In genomic region chr16:24915470-24915869, GRCm38 (mm10) we compare ENCODE assay signal across 34 mouse cellular contexts.
"Had no signal": no experiment of that assay in that cellular context is flagged by ENCODE, and none has a peak within 500 bp of the region (broad histone marks: within the 10 kb centered on the region; RNA-seq: fewer than 3 reads in every experiment).

No protein-coding gene starts in this region.

- H3K4me2 ChIP-seq: heart, embryonic 11.5 days; heart, embryonic 12.5 days; heart, embryonic 13.5 days; heart, embryonic 15.5 days; hindbrain, embryonic 12.5 days; hindbrain, embryonic 13.5 days; hindbrain, embryonic 14.5 days; hindbrain, embryonic 15.5 days; intestine, embryonic 15.5 days; kidney, embryonic 15.5 days had no signal

- ATAC-seq: hindbrain, embryonic 16.5 days; hindbrain, postnatal 0 days; inflammation-experienced regulatory T-cells, adult 6 months; intestine, embryonic 15.5 days; intestine, embryonic 16.5 days; intestine, postnatal 0 days had no signal

- H3K4me3 ChIP-seq: heart, embryonic 10.5 days; heart, embryonic 12.5 days; heart, embryonic 13.5 days; heart, embryonic 15.5 days; hindbrain, embryonic 10.5 days; hindbrain, embryonic 12.5 days; hindbrain, embryonic 13.5 days; hindbrain, embryonic 15.5 days; intestine, embryonic 15.5 days; kidney, embryonic 15.5 days; layer of hippocampus, adult 2 months had no signal

- H3K9me3 ChIP-seq: heart, embryonic 10.5 days; heart, embryonic 12.5 days; heart, embryonic 13.5 days; heart, embryonic 15.5 days; hindbrain, embryonic 10.5 days; hindbrain, embryonic 12.5 days; hindbrain, embryonic 13.5 days; hindbrain, embryonic 15.5 days; intestine, embryonic 15.5 days; kidney, embryonic 15.5 days had no signal

- DNase-seq: heart, postnatal 10 days; heart, postnatal 14 days; heart, postnatal 36 days; heart, postnatal 4 days; kidney, adult 11 months; kidney, adult 18-20 months; kidney, adult 2 months; kidney, adult 8-10 months; kidney, adult 9 months; kidney, postnatal 10 days; kidney, postnatal 14 days; kidney, postnatal 36 days; kidney, postnatal 4 days; layer of hippocampus, adult 9-11 months; layer of hippocampus, postnatal 36 days had no signal

- H3K27ac ChIP-seq: heart, embryonic 10.5 days; hindbrain, embryonic 10.5 days; hindbrain, embryonic 12.5 days; hindbrain, embryonic 13.5 days; hindbrain, embryonic 14.5 days; hindbrain, embryonic 15.5 days; hindbrain, postnatal 0 days; intestine, embryonic 15.5 days; kidney, embryonic 15.5 days; kidney, postnatal 0 days; layer of hippocampus, adult 2 months had no signal

- H3K36me3 ChIP-seq: heart, embryonic 10.5 days; heart, embryonic 12.5 days; heart, embryonic 13.5 days; heart, embryonic 15.5 days; hindbrain, embryonic 10.5 days; hindbrain, embryonic 12.5 days; hindbrain, embryonic 13.5 days; hindbrain, embryonic 15.5 days; intestine, embryonic 15.5 days; kidney, embryonic 15.5 days had no signal

- H3K27me3 ChIP-seq: heart, embryonic 12.5 days; heart, embryonic 13.5 days; heart, embryonic 15.5 days; hindbrain, embryonic 12.5 days; hindbrain, embryonic 13.5 days; hindbrain, embryonic 15.5 days; intestine, embryonic 15.5 days; kidney, embryonic 15.5 days had no signal

- H3K9ac ChIP-seq: heart, embryonic 12.5 days; heart, embryonic 13.5 days; heart, embryonic 15.5 days; hindbrain, embryonic 12.5 days; hindbrain, embryonic 13.5 days; hindbrain, embryonic 14.5 days; hindbrain, embryonic 15.5 days; intestine, embryonic 15.5 days; kidney, embryonic 15.5 days had no signal

- H3K4me1 ChIP-seq: hindbrain, embryonic 10.5 days; intestine, embryonic 15.5 days had no signal
